Mouse (Mus musculus): ENCODE measurements around the gene Sf3b1.

- no peak for TF ChIP-seq FLI1 (IDR thresholded peaks at IDR 0.05; ENCODE audit: low read length)
- no peak for TF ChIP-seq GATA1 (IDR thresholded peaks at IDR 0.05; ENCODE audit: borderline replicate concordance, low read length)
Observed at GRCm38 (mm10) chr1:55051671-55052070, 24.4 kb upstream of the Sf3b1 start.
